Mouse (Mus musculus) layer of hippocampus, adult 9-10 months (tissue): Measurements from ENCODE around the gene Zdhhc17.
A peak's percentile ranks its signal among the peaks of the same experiment; 100 is the strongest.

Experiments
- DNase-seq: peaks from one replicate; pipeline ENCODE4 v3.0.0; 2022; ENCODE audit warnings: low spot score

Gene Zdhhc17

DNA sequence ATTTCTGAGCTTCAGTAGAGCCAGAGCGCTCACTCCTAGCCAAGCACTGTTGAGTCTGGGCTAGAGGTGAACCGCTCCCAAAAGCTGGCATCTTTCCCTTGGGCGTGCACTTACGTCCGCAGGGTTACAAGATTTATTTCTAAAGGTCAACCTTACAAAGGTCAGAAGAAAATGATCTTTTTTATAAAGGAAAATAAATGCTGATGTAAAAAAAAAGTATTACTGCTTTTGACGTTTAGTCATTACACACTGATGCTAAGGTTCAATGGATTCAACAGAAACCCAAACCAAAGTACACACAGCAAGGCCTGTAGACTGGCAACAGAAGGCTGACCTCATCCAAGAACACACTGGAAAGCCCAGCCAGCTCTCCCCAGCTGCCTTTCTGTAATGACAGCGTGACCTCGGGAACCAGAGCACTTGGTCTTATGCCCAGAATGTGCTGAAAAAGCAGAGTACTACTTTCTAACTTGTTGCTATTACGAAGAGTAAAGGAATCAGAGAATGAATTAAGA lies 56.9 kb downstream of the Zdhhc17 start:
- no peak for DNase-seq

DNA sequence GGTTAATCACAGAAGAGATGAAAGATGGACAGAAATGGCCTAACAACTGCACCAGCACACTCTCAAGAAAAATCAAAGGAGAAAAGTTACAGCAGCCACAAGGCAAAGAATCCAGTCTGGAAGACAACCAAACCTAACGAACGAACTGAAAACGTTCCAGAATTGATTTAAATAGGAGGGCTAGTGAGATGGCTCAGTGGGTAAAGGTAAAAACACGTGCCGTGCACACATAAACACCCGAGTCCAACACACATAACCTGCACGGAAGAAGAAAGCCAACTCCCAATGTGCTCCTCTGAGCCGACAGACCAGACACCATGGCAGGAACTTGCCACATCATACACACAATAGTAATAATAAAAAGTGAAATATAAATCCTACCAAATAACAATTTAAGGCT lies 57.7 kb downstream of the Zdhhc17 start:
- DNase-seq = no peak

DNA sequence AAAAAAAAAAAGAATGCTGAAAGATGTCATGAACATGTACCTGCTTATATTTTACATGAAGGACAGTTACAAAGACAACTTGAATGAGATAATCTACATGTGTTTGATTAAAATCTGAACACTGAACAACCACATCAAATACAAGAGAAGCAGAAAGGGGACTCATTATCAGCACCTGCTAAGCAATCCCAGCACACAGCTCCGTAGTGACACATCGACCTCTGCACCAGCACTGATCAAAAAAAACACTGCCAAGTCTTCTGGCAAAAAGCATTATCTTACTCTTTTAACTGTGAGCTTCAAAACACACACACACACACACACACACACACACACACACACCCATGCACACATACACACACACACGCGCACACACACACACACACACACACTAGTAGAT lies 58.2 kb downstream of the Zdhhc17 start:
- DNase-seq = no peak

DNA sequence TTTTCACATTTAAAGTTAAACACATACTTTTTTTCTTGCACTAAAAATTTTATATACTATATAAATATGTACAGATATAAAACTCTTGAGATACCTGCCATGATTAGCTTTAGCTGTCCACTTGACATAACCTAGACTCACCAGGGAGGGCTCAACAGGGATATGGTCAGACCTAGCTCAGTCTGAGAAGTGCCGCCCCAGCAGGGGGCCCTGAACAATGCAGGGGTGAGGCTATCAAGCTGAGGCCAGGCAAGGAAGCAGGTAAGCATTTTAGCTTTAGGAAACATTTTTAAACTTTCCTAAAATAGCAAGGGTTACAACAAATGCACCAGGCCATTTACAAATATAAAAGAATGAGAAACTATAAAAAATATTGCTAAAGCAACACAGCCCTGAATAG lies 58.8 kb downstream of the Zdhhc17 start:
- no peak for DNase-seq

DNA sequence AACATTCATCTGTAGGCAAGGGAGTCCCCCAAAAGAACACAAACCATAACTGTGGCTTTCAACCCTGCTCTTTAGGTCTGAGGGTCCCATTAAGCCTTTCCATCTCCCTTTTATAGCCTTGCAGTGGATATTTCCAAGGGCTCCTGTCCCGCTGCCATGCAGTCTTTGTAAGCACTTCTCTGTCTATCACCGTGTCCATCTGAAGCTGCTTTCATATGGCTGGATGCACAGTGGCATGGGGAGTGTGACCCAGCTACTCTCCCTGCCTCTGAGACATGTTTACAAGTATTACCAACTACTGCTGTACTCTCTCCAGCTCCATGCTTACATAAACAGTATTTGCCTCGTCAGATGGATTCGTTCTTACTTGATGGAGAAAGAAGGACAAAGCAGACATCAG lies 62.4 kb downstream of the Zdhhc17 start:
- no peak for DNase-seq

DNA sequence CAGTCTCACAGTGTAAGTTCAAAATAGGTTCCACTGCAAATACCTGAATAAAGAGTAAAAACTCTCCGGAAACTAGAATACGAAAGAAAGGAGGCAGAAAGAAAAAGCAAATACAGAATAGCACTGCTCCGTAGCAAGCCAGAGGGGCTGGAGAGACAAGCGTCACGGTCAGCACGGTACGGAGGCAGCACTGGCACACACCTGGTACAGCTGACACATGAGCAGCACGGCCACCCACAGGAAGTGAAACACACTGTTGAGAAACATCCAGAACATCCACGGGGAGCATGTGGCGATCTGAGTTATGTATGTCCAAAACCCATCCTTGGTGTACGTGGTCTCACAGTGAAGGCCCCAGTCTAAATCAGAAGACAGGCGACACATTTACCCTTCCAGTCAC lies 64.0 kb downstream of the Zdhhc17 start:
- DNase-seq = no peak

DNA sequence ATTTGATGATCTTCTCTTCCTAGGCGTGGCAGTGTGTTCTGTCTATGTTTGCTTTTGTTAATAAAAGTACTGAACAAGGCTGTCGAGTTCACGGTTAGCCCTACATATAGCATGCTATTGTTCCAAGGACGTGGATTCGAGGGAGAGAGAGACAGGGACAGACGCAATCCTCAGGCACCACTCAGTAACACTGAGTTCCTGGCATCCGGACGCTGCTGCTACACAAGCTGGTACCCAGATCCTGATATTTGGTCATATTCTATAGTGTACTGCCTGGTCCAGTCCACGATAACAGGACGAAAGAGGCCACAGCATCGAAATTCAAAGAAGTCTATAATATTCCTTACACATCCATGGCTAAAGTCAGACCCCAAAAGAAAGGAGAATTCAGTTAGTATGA lies 65.8 kb downstream of the Zdhhc17 start:
- no peak for DNase-seq

DNA sequence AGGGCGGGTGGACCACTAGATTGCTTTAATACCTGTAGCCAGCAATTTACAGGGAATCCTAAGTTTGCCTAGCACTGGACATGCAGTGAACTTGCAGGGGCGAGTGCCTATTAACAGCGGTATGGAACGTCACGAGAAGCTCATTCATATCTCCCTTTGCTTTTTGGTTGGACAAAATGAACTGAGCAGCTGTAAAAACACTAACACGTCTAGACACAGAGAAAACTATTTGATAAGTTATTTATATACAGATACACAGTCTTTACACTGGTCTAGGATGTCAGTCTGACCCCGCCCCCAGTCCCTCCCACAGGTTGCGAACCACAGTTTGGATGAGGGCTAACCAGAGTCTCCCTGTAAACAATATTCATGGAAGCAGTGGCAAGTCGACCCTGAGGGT lies 67.1 kb downstream of the Zdhhc17 start:
- DNase-seq = no peak

DNA sequence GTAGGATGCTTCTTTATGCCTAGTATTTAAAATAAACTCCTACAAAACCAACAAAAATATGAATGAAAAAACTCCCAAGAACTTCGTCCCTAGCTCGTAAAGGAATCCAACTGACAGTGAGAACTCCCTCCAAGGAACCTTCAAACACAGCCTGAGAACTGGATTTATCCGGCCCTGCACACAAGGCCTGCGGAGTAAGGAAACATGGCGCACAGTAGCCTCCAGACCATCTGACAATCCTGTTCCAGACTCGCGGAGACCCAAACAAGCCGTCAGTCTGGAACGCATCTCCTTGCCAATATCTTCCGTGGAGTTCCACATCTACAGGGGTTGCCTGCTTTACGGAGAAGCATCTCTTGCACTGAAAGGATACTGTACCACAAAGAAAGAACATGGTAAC lies 68.0 kb downstream of the Zdhhc17 start:
- no peak for DNase-seq

DNA sequence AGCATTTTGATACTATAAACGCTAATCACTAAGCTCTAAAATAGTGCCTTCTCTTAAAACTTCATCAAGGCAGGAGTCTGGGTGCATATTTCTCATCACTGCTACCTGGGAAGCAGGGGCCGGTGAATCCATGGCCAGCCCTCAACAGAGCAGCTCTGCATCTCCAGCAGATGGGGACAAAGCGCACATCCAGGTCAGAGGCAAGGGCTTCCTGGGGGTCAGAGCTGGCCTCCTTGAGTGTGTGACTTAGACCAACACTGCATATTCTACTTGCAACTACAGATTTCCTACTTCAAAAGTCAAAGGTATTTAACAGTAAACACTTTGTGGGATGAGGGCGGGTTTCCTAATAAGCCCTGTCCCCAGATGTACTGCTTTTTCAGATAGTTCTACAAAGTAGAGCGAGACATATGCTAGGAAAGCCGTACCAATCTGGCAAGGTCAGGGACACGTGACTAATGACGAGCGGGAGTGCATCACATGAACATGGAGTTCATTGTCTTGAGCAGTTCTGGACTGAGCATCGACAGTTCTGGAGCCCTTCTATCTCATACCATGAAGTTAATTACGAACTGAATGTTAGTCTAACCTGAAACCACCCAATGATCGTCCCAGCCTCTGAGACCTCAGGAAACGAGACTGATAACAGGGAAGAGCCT lies 69.1 kb downstream of the Zdhhc17 start:
- DNase-seq = no peak

DNA sequence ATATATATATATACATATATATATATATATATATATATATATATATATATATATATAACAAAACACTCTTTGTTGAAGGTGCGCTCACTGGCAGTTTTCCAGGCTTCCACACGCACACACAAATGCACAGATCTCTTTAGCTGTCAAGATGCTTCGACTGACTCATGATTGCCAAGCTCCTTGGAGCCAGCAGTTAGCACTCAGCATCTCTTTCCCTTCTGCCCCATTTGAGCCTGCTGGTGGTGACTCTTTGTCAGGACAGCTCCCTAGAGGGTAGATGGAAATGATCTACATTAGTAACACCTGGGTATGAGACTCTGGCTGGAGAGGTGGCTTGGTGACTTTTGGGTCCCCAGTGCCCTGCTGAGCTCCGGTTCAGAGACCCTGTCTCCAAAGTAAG lies 70.2 kb downstream of the Zdhhc17 start:
- no peak for DNase-seq

DNA sequence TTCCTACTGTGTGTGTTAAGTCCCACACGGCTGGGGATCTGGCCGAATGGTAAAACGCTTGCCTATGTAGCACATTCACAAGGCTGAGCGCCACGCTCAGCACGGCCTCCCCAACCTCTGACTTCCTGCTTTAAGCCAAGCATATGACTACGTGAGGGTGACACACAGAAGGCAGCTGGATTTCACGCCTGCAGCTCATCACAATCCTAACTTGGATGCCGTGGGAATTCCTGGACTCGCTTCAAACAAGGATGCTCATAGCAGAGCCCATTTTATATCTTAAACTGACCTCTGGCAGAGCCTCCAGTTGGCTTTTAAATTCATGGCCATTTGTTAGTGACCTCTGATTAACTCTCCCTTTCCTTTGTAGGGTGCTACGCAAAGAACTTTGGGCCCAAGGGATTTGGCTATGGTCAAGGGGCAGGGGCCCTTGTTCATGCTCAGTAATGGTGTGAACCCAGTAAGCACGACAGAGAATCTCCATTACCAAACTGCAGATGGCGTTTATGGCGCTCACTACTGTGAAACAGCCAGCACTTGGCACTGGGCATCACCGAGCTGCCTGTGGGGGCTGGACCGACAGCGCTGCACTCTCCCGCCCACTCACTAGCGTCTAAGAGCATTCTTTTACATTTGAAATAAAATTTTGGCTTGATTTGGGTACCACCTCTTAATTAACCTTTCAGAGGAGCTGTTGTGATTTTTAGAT lies 70.9 kb downstream of the Zdhhc17 start:
- DNase-seq = peak; percentile 49

DNA sequence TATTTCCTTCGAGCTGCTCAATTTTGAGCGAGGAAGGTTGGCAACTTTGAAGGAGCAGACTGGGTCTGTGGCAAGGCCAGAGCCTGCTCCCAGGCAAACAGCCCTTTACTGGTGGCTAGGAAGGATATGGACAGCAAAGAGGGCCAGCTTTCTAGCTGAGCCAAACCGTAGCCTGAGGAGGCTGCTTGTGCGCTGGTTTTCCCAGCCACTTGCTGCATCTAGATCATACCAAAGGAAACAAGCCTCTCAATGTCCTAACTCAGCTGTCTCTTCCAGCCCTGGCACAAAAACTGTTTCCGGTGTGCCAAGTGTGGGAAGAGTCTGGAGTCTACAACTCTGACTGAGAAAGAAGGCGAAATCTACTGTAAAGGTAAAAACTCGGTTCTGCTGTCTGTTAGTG lies 71.6 kb downstream of the Zdhhc17 start:
- no peak for DNase-seq

DNA sequence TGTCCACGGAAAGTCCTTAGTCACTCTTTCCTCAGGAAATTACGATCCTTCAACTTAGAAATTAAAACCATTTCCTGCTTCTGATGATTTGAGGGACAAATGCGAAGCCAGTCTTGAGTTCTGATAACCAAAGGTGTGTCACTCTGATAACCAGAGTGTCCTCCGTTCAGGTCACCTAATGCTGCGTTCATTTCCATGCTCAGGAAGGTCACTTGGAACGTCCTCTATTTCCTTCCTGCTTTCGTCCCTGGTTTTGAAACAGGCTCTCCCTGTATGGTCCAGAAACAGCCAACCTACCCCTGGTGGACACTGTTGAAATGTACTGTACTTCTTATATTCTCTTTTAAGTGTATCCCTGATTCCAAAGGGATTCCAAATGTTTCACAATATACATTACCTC lies 74.3 kb downstream of the Zdhhc17 start:
- no peak for DNase-seq

DNA sequence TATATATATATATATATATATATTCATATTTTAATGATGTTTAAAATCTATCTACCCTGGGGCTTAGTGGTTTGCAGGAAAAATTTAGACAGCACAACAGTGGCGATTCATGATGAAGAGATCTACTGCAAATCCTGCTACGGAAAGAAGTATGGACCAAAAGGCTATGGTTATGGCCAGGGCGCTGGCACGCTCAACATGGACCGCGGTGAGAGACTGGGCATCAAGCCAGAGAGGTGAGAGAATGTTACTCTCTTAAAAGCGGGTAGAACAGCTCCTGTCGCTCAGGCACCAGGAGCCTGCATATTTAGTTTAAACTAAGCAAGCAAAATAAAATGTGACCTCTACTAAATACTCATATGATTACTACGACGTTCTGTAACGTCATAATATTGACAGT lies 74.9 kb downstream of the Zdhhc17 start:
- DNase-seq = no peak

DNA sequence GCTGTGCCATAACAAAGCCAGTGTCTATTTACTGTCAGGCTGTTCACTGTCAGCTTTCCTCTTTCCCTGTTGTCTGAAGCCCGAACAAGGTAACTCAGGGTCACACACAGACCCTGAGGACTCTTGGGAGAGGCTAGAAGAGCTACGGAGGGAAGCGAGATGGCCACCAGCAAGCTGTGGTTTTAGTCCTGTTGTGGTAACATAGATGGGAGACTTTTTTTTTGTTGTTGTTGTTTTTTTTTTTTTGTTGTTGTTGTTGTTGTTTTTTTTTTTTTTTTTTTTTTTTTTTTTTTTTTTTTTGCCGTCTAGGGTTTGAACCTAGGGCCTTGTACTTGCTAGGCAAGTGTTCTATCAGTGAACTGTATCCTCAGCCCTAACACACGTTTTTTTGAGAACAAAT lies 76.4 kb downstream of the Zdhhc17 start:
- no peak for DNase-seq

DNA sequence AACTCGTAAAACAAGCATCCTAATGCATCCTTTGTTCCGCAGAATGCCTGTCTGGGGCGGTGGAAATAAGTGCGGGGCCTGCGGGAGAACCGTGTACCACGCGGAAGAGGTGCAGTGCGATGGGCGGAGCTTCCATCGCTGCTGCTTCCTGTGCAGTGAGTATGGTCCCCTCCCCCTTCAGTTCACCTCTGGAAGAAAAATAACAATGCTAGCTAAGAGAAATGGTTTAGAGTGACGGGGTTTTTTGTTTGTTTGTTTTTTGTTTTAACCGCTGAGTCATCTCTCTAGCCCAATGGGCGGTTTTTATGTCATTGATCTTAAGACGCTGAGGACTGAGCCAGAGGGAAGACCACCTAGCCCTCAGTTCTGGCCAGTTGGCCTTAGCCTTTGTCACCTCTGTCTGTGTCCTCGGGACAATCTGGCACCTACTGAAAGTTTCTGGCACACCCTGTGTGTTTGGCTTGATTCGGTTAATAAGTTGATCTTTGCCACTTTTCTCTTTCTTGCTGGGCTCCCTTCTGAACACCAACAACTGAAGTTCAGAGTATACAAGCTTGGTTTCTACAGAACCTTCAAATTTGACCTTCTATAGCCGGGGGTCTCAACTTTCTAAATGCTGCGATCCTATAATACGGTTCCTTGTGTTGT lies 77.9 kb downstream of the Zdhhc17 start:
- DNase-seq = no peak

DNA sequence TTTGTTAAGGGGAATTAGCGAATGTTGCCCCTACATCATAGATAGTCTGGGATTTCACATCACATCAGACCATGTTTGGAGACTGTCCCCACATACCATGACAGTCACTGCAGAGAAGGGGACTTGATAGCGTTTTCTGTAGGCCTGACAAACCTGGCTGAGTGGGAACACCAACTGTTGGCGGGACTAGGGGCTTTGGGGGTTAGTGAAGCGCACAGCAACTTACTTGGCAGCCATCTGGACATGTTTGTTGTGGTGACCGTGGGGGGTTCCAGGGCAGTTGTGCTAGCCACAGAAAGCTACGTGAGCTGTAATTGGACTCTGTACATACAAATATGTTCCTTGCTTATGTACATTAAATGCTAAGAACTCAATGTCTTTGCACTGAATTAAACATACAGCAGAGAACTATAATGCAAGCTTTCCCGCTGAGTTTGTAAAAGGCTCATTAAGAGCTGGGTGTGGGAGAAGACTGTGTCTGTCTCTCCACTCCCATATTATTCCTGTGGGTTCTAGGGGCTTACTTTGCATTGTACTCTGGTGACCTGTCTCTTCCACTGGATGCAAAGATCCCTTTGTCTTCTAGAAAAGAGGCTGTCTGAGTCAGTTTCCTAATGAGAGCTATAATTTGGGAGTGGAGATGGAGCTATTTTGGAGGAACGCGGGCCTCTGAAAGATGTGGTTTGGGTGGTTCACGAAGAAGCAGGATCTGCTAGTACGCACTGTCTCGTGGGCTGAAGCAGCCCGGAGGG lies 78.6 kb downstream of the Zdhhc17 start:
- no peak for DNase-seq

DNA sequence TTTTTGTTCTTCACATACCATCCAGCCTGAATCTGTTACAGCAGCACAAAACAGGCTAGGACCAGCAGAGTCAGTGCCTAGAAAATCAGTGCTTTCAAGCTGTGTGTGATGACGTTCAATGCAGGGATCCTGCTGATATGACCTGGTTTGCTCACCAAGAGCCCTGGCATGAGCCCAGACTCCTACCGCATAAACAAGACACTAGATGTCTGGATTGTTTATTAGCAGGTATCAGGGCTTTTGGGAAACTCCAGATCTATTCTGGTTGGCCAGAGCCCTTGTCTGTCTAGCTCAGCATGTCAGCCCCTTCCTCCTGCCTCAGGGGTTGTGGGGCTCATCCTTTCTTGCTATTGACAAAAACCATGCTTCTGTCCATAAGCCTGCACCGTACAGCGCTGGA lies 80.2 kb downstream of the Zdhhc17 start:
- no peak for DNase-seq

DNA sequence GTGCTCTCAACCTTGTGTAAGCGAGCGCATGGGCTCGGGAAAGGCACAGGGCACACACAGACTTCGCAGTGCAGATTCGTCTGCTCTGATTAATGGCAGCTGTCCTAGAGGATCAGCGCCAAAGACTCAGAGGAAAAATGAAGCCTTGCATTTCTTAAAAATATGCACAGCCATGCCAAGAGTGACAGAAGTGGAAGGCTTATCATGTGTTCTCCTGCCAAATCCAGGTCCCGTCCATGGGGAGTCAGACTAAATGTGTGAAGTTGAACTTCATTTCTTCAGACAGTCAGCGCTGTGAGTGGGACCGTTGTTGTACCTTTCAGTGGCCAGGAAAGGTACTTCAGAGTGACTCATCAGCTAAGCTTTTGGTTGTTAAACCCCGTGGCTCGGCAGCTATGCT lies 82.4 kb downstream of the Zdhhc17 start:
- no peak for DNase-seq

DNA sequence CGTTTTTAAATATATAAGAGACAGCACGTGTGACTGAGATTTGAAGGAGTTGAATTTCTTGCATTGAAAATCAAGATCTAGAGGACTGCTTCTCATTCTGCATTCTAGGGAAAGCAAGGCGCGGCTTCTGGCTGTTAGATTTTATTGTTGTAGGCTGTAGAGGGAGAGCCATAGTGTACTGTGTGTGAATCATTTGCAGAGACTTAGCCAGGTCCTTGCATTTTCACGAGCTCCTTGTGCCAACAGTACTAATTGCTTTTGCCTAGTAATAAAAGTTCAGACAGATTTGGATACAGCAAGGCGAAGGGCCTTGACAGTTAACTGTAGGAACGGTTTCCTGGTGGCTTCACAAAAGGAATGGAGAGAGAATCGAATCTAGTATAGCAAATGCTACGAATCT lies 87.3 kb downstream of the Zdhhc17 start:
- no peak for DNase-seq

DNA sequence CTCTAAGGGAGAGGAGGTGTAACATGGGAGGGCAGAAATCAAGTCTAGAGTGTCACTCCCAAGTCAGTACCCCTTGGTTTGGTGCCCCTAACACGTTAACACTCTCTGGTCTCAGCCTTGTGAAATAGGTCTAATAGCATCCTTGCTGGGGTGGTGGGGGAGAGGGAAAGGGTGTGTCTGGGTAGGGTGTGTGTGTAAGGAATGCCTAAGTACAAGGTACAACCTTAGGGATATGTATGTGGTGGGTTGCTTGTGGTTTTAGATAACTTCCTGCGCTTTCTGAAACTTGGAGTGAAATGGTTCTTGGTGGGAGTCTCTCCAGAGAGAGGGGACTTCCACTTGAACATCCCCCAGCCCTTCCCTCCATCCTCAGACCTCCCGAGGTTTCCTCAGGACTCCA lies 88.0 kb downstream of the Zdhhc17 start:
- no peak for DNase-seq
